7 mouse cellular contexts compared by ENCODE assay signal in genomic region chr11:102217876-102218430, GRCm38 (mm10). TPM values are rescaled to one million over a fixed set of nuclear protein-coding genes. Genes with fewer than 3 reads are reported as not detected.
DNase-seq lines count a peak whose midpoint lies in the region; ATAC-seq and TF ChIP-seq lines count a peak whose summit lies in the region.

No protein-coding gene starts in this region.

- H3K27ac ChIP-seq in testis, adult 2 months (ENCODE audit: control insufficient read depth, insufficient read depth, low read depth, low read length) = no peak overlapping the region
- H3K27ac ChIP-seq in forebrain, postnatal 0 days (ENCODE audit: low read depth, low read length) = peak overlapping the region; percentile 83
- H3K27ac ChIP-seq in limb, embryonic 11.5 days (replicated peaks; ENCODE audit: low read depth, low read length) = no peak overlapping the region; the same call in 1 of the 2 replicates
- H3K27ac ChIP-seq in stomach, embryonic 15.5 days = peak overlapping the region; percentile 93

- peak overlapping the region; percentile 50 for H3K9ac ChIP-seq in forebrain, postnatal 0 days
- H3K9ac ChIP-seq in limb, embryonic 11.5 days (ENCODE audit: low read length) = peak overlapping the region; percentile 49
- peak overlapping the region; percentile 13 for H3K9ac ChIP-seq in stomach, embryonic 15.5 days

- H3K4me2 ChIP-seq in forebrain, postnatal 0 days (ENCODE audit: low read depth) = peak overlapping the region; percentile 67
- peak overlapping the region; percentile 76 for H3K4me2 ChIP-seq in limb, embryonic 11.5 days (ENCODE audit: low read depth, severe bottlenecking)
- peak overlapping the region; percentile 92 for H3K4me2 ChIP-seq in stomach, embryonic 15.5 days

- no peak for TF ChIP-seq CTCF in testis, adult 2 months (IDR thresholded peaks at IDR 0.05; ENCODE audit: control insufficient read depth, insufficient read depth, insufficient replicate concordance, low read depth, low read length)
- no peak for TF ChIP-seq CTCF in forebrain, postnatal 0 days (IDR thresholded peaks at IDR 0.05; ENCODE audit: low read depth)

- peaks cover 23% of the 10 kb centered on the region for H3K4me1 ChIP-seq in testis, adult 2 months (ENCODE audit: control insufficient read depth, insufficient read depth, low read length)
- H3K4me1 ChIP-seq in forebrain, postnatal 0 days (ENCODE audit: insufficient read depth) = peaks cover 40% of the 10 kb centered on the region
- H3K4me1 ChIP-seq in limb, embryonic 11.5 days (ENCODE audit: control insufficient read depth, insufficient read depth, low read length) = peaks cover 49% of the 10 kb centered on the region
- peaks cover 72% of the 10 kb centered on the region for H3K4me1 ChIP-seq in stomach, embryonic 15.5 days

- peak overlapping the region; percentile 47 for H3K4me3 ChIP-seq in testis, adult 2 months (ENCODE audit: control insufficient read depth, low read depth, low read length)
- peak overlapping the region; percentile 36; the same call in 1 of the 2 replicates for H3K4me3 ChIP-seq in forebrain, postnatal 0 days (ENCODE audit: low read depth, low read length)
- H3K4me3 ChIP-seq in limb, embryonic 11.5 days (ENCODE audit: low read depth, low read length) = peak overlapping the region; percentile 28
- H3K4me3 ChIP-seq in stomach, embryonic 15.5 days (replicated peaks) = peak overlapping the region; percentile 51

- no peak for DNase-seq in testis, postnatal 10 days (ENCODE audit: low spot score)
- no peak for DNase-seq in forebrain, postnatal 0 days
- DNase-seq in limb, embryonic 11.5 days (ENCODE audit: low spot score) = no peak
- no peak for DNase-seq in ovary, postnatal 36 days (ENCODE audit: low spot score)
- no peak for DNase-seq in frontal cortex, postnatal 36 days (ENCODE audit: low spot score in 2 of 2)

- TF ChIP-seq POLR2A in testis, adult 2 months (IDR thresholded peaks at IDR 0.05; ENCODE audit: control insufficient read depth, low read depth, low read length) = no peak

- no peaks in the 10 kb centered on the region for H3K9me3 ChIP-seq in forebrain, postnatal 0 days (ENCODE audit: low read length)
- H3K9me3 ChIP-seq in limb, embryonic 11.5 days (ENCODE audit: control insufficient read depth, low read length) = no peaks in the 10 kb centered on the region
- no peaks in the 10 kb centered on the region for H3K9me3 ChIP-seq in stomach, embryonic 15.5 days

- no peak for ATAC-seq in forebrain, postnatal 0 days
- ATAC-seq in limb, embryonic 11.5 days (ENCODE audit: insufficient number of reproducible peaks, low FRiP score, low TSS enrichment, low read depth) = no peak
- no peak for ATAC-seq in stomach, embryonic 15.5 days (ENCODE audit: insufficient read depth, low FRiP score, low read depth)

- H3K27me3 ChIP-seq in testis, adult 2 months (ENCODE audit: control insufficient read depth, insufficient read depth, low read length) = no peaks in the 10 kb centered on the region
- no peaks in the 10 kb centered on the region for H3K27me3 ChIP-seq in forebrain, postnatal 0 days (ENCODE audit: insufficient read depth, low read length)
- H3K27me3 ChIP-seq in limb, embryonic 11.5 days (ENCODE audit: control insufficient read depth, insufficient read depth, low read length) = no peaks in the 10 kb centered on the region
- H3K27me3 ChIP-seq in stomach, embryonic 15.5 days (replicated peaks) = no peaks in the 10 kb centered on the region

- no peaks in the 10 kb centered on the region for H3K36me3 ChIP-seq in testis, adult 2 months (ENCODE audit: control insufficient read depth, insufficient read depth, low read length)
- H3K36me3 ChIP-seq in forebrain, postnatal 0 days (ENCODE audit: insufficient read depth) = peaks cover 34% of the 10 kb centered on the region
- no peaks in the 10 kb centered on the region; the same call in 1 of the 2 replicates for H3K36me3 ChIP-seq in limb, embryonic 11.5 days (ENCODE audit: control insufficient read depth, insufficient read depth, low read length)
- no peaks in the 10 kb centered on the region for H3K36me3 ChIP-seq in stomach, embryonic 15.5 days

- WGBS in forebrain, postnatal 0 days = 69% methylated on average over 7 of the region's 7 CpGs
- WGBS in limb, embryonic 11.5 days = 71% methylated on average over 7 of the region's 7 CpGs
- 40% methylated on average over 7 of the region's 7 CpGs for WGBS in stomach, embryonic 15.5 days

RNA-seq across cellular contexts. Expression of gene Hdac5, which starts 12.0 kb away (rescaled TPM):
- 68.9 and 84.1 TPM in 2 replicates for polyA plus RNA-seq in testis, adult 2 months (2012; rRNA removed)
- total RNA-seq in forebrain, postnatal 0 days (2014; rRNA removed) = 170 and 209 TPM in 2 replicates
- polyA plus RNA-seq in forebrain, postnatal 0 days (2015; fragmentation: Nextera tagmentation; extraction: Ambion mirVana) = 67.1 and 69.4 TPM in 2 replicates
- 21.3 and 24.0 TPM in 2 replicates for polyA plus RNA-seq in limb, embryonic 11.5 days (2014; fragmentation: Nextera tagmentation; extraction: Ambion mirVana)
- 68.7 and 71.3 TPM in 2 replicates for polyA plus RNA-seq in stomach, embryonic 15.5 days (2015; fragmentation: Nextera tagmentation; extraction: Ambion mirVana)

RNA-seq across cellular contexts. Expression of gene G6pc3, which starts 28.5 kb away (rescaled TPM):
- polyA plus RNA-seq in testis, adult 2 months (2012; rRNA removed) = 416 and 434 TPM in 2 replicates
- total RNA-seq in forebrain, postnatal 0 days (2014; rRNA removed) = 27.3 and 32.1 TPM in 2 replicates
- polyA plus RNA-seq in forebrain, postnatal 0 days (2015; fragmentation: Nextera tagmentation; extraction: Ambion mirVana) = 27.4 and 32.0 TPM in 2 replicates
- polyA plus RNA-seq in limb, embryonic 11.5 days (2014; fragmentation: Nextera tagmentation; extraction: Ambion mirVana) = 39.8 and 41.9 TPM in 2 replicates
- 29.6 and 32.1 TPM in 2 replicates for polyA plus RNA-seq in stomach, embryonic 15.5 days (2015; fragmentation: Nextera tagmentation; extraction: Ambion mirVana)

RNA-seq across cellular contexts. Expression of gene BC030867, which starts 30.7 kb away (rescaled TPM):
- polyA plus RNA-seq in testis, adult 2 months (2012; rRNA removed) = 31.8 and 48.5 TPM in 2 replicates
- total RNA-seq in forebrain, postnatal 0 days (2014; rRNA removed) = 0.62 and 1.0 TPM in 2 replicates
- polyA plus RNA-seq in forebrain, postnatal 0 days (2015; fragmentation: Nextera tagmentation; extraction: Ambion mirVana) = 1.5 and 1.6 TPM in 2 replicates
- 26.9 and 27.8 TPM in 2 replicates for polyA plus RNA-seq in limb, embryonic 11.5 days (2014; fragmentation: Nextera tagmentation; extraction: Ambion mirVana)
- 11.4 and 11.7 TPM in 2 replicates for polyA plus RNA-seq in stomach, embryonic 15.5 days (2015; fragmentation: Nextera tagmentation; extraction: Ambion mirVana)

RNA-seq across cellular contexts. Expression of gene Lsm12, which starts 32.9 kb away (rescaled TPM):
- polyA plus RNA-seq in testis, adult 2 months (2012; rRNA removed) = 41.5 and 41.8 TPM in 2 replicates
- 76.7 and 86.4 TPM in 2 replicates for total RNA-seq in forebrain, postnatal 0 days (2014; rRNA removed)
- 145 and 154 TPM in 2 replicates for polyA plus RNA-seq in forebrain, postnatal 0 days (2015; fragmentation: Nextera tagmentation; extraction: Ambion mirVana)
- polyA plus RNA-seq in limb, embryonic 11.5 days (2014; fragmentation: Nextera tagmentation; extraction: Ambion mirVana) = 74.5 and 88.5 TPM in 2 replicates
- polyA plus RNA-seq in stomach, embryonic 15.5 days (2015; fragmentation: Nextera tagmentation; extraction: Ambion mirVana) = 110 and 112 TPM in 2 replicates

RNA-seq across cellular contexts. Expression of gene Asb16, which starts 50.6 kb away (rescaled TPM):
- 0.10 and 0.11 TPM in 2 replicates for polyA plus RNA-seq in testis, adult 2 months (2012; rRNA removed)
- total RNA-seq in forebrain, postnatal 0 days (2014; rRNA removed) = 0.54 and 1.4 TPM in 2 replicates
- 0.11 TPM in 1 of 2 replicates, not detected in the other for polyA plus RNA-seq in forebrain, postnatal 0 days (2015; fragmentation: Nextera tagmentation; extraction: Ambion mirVana)
- 0.13 and 0.33 TPM in 2 replicates for polyA plus RNA-seq in limb, embryonic 11.5 days (2014; fragmentation: Nextera tagmentation; extraction: Ambion mirVana)
- 0.09 TPM in 1 of 2 replicates, not detected in the other for polyA plus RNA-seq in stomach, embryonic 15.5 days (2015; fragmentation: Nextera tagmentation; extraction: Ambion mirVana)

Comparison
In these comparisons a context has a peak if more than half of its experiments do, and no peak if none do; other contexts are left out.
1. H3K27ac ChIP-seq: peak in forebrain, postnatal 0 days (single experiment) and stomach, embryonic 15.5 days (single experiment); none in testis, adult 2 months (single experiment) and limb, embryonic 11.5 days (single experiment).
2. Peak in every context shown above with its lines, with median percentiles within 50 percentile points of each other: H3K4me3 ChIP-seq, H3K4me2 ChIP-seq and H3K9ac ChIP-seq.